Mouse (Mus musculus) MN1 (cell line): ENCODE measurements around the gene Cers2.

Source experiments
- DNase-seq: peaks from one replicate; pipeline ENCODE4 v3.0.0-alpha.2; 2016; ENCODE audit warnings: low spot score

Gene Cers2

DNA sequence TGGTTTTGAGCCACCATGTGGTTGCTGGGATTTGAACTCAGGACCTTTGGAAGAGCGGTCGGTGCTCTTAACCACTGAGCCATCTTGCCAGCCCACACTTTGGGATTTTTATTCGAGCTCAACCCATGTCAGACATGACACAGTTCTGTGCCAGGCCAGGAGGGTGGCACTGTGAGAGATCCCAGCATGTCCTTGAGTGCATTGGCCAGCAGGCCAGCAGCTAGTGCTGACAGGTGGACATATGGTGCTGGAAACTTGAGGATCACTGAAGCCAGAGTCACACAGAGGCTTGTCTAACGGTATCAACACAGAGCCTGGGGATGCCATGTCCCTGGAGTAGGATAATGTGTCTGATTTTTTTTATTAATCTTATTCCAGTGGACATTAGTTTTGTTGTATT, 25.2 kb upstream of the Cers2 start:
- DNase-seq = no peak

GRCm38 (mm10) chr3:95290156-95290555, 24.4 kb upstream of the Cers2 start:
- DNase-seq = no peak

DNA sequence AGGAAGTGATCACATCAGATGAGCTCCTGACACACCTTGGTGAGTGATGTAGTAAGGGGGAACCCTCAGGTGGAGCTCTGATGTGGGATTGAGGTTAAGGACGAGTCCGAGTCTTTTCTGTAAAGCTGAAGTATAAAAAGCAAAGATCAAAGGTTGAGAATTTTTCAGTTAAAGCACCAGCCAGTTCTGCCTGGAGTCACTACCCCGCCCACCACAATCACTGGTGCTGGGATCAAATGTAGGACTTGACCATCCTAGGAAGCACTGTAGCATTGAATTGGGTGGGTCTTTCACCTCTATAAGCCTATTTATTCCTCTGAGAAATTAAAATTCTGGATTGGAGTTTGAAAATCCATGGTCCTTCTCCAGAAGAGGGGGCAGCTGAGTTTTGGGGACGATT, 23.6 kb upstream of the Cers2 start:
- DNase-seq = no peak

- no peak for DNase-seq
Measured at GRCm38 (mm10) chr3:95292899-95293298, 21.7 kb upstream of the Cers2 start.

DNA sequence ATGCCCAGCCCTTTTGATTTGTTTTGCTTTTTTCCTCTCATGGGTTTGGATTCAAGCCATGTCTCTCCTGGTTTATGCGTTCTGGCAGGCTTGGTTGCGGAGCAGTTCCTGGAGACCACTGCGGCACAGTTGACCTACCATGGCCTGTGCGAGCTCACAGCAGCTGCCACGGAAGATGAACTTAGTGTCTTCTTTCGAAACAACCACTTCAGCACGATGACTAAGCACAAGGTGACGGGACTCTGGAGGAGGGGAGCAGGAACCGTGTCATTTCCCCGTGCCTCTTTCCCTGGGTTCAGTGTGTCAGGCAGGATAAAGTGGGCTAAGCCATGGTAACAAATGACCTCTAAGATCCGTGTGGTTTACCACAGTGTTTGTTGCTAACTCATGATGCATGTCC, 21.1 kb upstream of the Cers2 start:
- no peak for DNase-seq

GRCm38 (mm10) chr3:95294316-95294715, 20.3 kb upstream of the Cers2 start:
- no peak for DNase-seq

GRCm38 (mm10) chr3:95294718-95295117, 19.9 kb upstream of the Cers2 start:
- DNase-seq = no peak

- DNase-seq = no peak
Measured at GRCm38 (mm10) chr3:95295321-95296102, 19.1 kb upstream of the Cers2 start.

DNA sequence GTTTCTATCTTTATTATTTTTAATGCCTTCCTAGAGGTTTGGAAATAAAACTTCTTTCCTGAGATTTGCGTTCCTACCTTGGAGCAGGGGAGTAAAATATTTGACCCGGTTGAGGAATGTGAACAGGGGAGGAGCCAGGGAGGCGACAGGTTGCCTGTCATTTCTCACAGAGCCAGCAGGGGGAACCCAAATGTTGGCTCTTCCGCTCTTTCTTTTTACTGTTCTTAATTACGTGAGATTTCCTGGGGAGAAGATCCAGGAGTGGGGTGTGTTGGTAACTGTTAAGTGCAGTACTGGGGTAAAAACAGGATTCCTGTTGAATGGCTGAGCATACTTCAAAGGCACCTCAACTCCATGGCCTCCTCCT, 18.5 kb upstream of the Cers2 start:
- DNase-seq = peak; percentile 53

DNA sequence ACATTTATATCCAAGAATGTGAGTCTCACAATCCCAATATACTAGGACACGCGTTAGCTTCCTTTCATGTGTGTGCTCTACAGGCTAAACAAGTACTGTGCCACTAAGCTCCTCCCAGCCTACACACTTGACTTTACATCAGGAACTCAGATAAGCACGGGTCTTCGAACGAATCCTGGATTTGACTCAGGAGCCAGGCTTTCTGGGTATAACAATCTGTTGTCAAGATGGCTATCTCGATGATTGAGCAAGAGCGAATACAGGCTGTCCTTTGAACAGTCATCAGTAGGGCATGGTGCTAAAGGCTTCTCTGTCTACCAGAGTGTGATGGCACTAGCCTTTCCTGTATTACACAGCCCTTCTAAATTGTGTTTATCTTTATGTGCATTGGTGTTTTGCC, 16.6 kb upstream of the Cers2 start:
- DNase-seq = no peak

DNA sequence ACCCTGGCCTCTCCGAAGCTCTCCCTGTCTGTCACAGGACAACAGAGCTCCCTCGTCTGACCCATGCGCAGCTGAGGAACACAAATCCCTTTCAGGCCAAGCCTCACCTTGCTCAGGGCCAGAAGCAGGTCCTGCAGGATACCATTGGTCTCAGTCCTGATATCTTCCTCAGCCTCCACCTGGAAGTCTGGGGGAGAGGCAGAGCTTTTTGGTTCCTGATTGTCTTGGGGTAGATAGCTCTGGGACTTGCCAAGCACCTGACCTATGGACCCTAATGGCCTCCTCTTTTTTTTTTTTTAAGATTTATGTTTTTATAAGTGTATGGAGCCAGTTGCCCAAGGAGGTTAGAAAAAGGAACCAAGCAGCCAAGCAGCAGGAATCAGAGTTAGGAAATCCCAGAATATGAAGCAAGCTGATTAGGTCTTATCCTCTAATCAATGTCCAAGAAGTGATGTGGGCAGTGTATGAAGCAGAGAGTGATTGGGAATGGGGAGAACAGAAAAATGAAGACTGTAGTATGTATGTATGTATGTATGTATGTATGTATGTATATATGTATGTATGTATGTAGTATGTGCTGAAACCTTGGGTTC, 13.3 kb upstream of the Cers2 start:
- no peak for DNase-seq

DNA sequence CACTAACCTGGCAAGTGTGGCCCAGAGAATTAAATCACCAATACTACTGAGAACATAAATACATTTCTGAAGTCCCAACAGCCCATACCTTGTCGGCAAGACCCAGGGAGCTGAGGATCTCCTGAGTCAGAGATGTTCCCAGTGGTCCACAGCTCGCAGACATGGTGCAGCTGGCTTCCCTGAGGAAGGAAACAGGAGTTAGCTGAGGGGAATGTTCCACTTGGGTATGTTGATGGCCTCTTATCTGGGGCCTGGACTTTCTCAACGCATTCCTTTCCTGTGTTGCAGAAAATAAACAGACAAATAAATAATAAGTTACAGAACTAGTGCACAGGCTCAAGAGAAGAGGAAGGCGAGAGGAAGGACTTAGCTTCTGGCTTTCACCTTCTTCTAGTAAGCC, 8.3 kb upstream of the Cers2 start:
- no peak for DNase-seq

DNA sequence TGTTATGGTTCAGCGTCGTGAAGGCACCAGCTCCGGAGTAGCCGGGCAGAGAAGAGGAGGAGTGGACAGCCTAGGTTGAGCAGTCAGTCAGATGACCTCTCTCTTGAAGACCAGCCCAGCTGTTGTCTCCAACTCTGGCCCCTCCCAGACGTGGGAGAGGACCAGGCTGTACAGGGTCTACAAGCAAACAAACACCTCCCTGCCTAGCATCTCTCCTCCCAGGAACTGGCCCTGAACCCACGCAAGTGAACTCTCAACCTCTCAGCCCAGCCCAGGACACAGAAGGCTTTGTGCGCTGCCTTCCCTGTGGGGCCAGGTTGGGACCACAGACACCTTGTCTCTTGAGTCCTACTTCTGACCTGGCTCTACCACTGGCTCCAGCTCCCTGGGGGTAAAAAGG, 7.5 kb upstream of the Cers2 start, which contains the start of gene Anxa9:
TSS of gene Anxa9 (minus strand) at position 77 of the 400 bp plus-strand sequence.
- DNase-seq = no peak

- DNase-seq = no peak
Measured at GRCm38 (mm10) chr3:95310496-95310895, 4.1 kb upstream of the Cers2 start.

DNA sequence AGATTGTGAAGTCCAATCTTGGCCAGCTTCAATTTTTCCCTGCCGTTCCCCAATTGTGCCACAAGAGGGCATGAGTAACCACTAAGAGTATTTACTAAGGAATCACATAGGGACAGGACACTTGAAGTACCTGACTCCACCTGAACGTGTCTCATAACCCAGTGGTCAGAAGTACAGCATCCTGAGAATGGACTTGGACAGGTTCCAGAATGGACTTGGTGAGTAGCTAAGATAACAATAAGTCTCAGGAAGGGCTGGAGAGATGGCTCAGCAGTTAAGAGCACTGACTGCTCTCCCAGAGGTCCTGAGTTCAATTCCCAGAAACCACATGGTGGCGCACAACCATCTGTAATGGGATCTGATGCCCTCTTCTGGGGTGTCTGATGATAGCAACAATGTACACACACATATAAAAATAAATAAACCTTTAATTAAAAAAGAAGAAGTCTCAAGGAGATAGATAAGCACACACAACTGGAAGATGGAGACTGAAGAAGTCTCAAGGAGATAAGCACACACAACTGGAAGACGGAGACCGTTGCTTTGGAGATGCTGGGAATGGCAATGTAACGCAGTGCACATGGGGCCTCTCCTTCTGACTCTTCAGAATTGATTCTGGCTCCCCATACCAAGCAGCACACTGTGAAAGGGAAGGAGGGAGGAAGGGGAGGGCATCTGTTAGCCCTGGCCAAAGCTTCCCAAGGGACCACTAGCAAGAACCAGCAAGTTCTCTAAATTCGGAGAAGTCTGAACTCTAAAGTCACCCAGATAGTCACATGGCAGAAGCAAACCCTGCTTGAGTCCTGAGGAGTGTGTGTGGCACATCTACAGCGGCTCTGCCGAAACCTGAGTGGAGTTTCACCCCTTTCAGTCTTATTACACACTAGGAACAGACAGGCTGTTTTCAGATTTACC, 3.4 kb upstream of the Cers2 start:
- DNase-seq = peak; percentile 84

DNA sequence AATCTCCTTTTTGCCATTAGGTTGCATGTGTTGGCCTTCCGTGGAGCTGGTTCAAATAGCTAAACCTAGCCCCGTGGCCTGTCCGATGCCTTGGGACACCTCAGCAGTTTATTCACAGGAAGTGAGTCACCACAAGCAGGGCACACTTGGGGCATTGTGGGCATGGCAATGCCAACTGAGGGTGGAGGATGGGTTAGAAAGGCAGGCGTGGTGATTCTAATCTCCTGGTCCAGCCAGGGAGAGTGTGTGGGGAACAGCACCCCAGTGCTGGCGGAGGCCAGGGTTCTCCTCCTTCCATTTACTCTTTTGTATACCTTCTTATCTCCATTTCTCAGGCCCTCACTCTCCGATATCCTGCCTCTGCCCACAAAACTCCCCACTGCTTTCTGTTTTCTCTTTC, 2.0 kb upstream of the Cers2 start:
- peak; percentile 83 for DNase-seq

DNA sequence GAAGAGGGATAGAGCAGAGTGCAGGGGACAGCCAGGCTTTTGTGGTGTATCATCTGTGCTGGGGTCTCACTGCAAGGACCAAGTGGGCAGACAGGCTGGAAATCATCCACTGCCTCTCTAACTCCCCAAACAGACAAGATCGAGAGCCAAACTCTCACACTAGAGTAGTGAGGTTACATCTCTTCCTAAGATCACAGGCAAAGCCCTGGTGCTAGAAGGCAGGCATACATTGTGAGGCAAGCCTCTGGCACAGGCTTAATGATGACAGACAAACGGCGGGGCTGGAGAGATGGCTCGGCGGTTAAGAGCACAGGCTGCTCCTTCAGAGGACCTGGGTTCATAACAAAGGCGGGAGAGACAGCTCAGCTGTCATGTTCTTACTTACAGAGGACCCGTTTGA, 1.1 kb upstream of the Cers2 start:
- DNase-seq = peak; percentile 44

- peak; percentile 45 for DNase-seq
Measured at GRCm38 (mm10) chr3:95314075-95314474, 516 bp upstream of the Cers2 start.

DNA sequence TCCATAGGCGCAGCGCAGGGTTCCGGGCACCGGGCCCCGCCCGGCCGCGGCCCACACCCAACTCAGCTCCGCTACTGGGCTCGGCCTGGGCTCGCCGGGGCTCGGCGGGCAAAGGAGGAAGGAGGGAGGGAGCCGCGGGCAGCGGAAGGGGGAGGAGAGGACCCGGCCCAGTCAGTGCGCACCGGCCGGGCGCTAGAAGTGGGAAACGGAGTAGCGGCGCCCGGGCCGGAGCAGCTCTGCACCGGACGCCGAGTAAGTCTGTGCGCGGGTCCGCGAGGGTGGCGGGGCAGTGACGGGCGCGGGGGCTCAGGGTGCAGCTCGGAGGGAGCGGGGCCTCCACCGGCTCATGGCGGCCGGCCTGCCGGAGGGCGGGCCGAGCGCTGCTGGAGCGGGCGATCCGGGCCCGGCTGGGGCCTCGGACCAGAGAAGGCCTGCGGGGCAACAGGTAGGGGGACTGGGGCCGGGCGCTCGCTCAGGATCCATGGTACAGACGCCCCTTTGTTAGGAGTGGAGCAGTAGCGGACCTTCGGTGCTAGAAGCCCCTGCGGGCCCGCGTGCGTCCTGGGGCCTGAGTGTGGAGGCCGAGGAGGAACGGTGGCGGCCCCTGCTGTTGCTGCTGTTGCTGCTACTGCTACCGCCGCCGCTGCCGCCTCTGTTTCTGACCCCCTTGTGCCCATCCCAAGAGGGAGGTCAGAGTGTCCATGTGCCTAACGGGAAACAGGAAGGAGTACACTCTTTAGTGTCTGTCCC, 678 bp downstream of the Cers2 start:
- DNase-seq = peak; percentile 92

GRCm38 (mm10) chr3:95315844-95316550, 1.4 kb downstream of the Cers2 start:
- peak; percentile 23 for DNase-seq

GRCm38 (mm10) chr3:95317414-95318080, 3.0 kb downstream of the Cers2 start:
- DNase-seq = peak; percentile 72
